Mouse (Mus musculus) central nervous system, embryonic 18 days (tissue): Measurements from ENCODE around the gene Prim1. TPM values are rescaled to one million over a fixed set of nuclear protein-coding genes. Genes with fewer than 3 reads are reported as not detected.

Experiments
- polyA plus RNA-seq: library from polyadenylated mRNA; depleted of rRNA; stranded (reverse); fragments of >200 nt; gene quantifications from 2 replicates; pipeline ENCODE4 v1.2.3, GENCODE M21; 2012; rRNA removed

The Prim1 gene
- polyA plus RNA-seq = 28.8 and 29.3 TPM in 2 replicates

DNA sequence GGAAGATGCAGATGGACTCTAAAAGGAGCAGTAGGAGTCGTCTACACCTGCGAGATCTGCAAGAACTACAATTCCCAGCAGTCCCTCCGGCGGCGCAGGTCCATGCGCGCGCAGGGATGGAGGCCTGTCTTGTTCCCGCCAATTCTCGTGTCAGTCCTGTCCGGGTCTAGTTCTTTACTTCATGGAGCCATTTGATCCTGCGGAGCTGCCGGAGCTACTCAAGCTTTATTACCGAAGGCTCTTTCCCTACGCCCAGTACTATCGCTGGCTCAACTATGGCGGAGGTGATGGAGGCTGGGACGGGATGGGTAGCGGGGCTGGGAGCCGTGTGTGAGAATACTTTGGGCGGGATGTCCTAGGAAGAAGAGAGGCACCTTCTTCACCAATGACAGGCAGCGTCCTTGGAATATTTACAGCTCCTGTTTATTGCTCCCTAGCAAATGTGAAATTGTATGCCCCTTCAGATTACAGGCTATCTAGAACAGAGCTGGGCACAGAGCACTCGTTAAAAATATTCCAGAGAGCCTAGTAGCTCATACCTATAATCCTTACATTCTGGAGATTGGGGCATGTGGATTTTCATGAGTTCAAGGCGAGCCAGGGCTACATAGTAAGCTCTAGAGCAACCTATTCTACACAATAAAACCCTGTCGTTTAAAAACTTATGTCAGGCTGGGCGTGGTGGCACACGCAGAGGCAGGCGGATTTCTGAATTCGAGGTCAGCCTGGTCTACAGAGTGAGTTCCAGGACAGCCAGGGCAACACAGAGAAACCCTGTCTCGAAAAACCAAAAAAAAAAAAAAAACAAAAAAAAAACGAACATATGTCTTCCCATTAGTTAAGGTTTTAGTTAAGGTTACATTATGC, at the start of gene Prim1:
Gene Prim1 (plus strand): TSS at position 101 of the 867 bp plus-strand sequence.

DNA sequence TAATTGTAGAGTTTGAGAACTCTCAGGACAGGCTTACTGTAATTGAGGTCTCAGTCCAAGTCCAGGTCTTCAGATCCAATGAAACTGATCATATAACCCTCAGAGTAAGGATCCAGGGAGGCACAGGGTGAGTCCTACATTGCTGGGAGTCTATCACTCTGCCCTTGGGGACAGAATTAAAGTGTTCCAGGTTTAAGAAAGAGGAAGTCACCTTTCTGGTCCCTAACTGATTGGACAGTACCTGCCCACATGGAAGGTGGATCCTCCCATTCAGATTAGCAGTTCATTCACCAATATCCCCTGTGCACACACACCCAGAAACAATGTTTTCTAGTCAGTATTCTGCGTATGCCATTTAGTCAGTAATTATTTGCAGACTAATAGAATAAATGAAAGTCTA, 7.5 kb upstream of the Prim1 start, which contains the start of gene Hsd17b6:
Gene Hsd17b6 (minus strand): TSS at position 166 of the 400 bp plus-strand sequence.

DNA sequence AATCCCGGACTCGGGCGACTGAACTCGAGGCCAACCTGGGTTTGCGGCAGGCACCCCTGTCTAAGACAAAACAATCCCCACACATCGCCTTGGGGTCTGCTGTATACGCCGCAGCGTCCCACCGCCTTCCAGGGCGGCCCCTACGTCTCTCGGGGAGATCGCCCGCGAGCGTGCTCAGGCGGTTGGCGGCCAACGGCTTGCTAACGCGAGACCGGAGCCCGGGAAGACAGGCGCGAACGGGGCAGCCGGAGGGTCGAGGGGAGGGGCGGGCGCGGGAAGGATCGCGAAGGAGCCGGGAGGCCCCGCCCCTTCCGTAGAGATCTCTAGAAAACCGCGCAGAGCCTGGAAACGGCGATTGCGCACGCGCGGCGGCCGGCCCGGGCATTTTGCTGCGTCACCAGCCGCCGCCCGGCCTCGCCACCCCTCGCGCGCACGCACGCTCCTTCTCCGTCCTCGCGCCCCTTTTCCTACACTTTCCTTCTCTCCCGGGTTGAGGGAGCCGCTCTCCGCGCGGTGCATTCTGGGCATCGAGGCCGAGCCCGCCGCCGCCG, 43.7 kb downstream of the Prim1 start, which contains the start of gene Ptges3:
Gene Ptges3 (plus strand): TSS at position 354 of the 551 bp plus-strand sequence.

Other genes with a start within 250 kb of the Prim1 start
- gene Rdh9, start 238.8 kb upstream of the Prim1 start, polyA plus RNA-seq = 0.61 TPM in 1 of 2 replicates, not detected in the other
- gene Rdh16, start 214.0 kb upstream of the Prim1 start, polyA plus RNA-seq = 0.03 and 0.05 TPM in 2 replicates
- gene Rdh19, start 165.2 kb upstream of the Prim1 start, polyA plus RNA-seq = not detected in 2 replicates
- not detected in 2 replicates for gene Rdh16f2, start 148.7 kb upstream of the Prim1 start, polyA plus RNA-seq
- not detected in 2 replicates for gene Rdh7, start 126.4 kb upstream of the Prim1 start, polyA plus RNA-seq
- not detected in 2 replicates for gene Sdr9c7, start 116.7 kb upstream of the Prim1 start, polyA plus RNA-seq
- gene Hsd17b6, start 7.6 kb upstream of the Prim1 start, polyA plus RNA-seq = not detected in 2 replicates
- gene Naca, start 20.4 kb downstream of the Prim1 start, polyA plus RNA-seq = 338 and 351 TPM in 2 replicates
- 78.8 and 81.9 TPM in 2 replicates for gene Ptges3, start 43.8 kb downstream of the Prim1 start, polyA plus RNA-seq
- 1,417 and 1,472 TPM in 2 replicates for gene Atp5b, start 68.1 kb downstream of the Prim1 start, polyA plus RNA-seq
- gene Baz2a, start 76.4 kb downstream of the Prim1 start, polyA plus RNA-seq = 23.7 and 23.9 TPM in 2 replicates
- 15.2 and 16.2 TPM in 2 replicates for gene Rbms2, start 165.1 kb downstream of the Prim1 start, polyA plus RNA-seq
- gene Gls2, start 179.3 kb downstream of the Prim1 start, polyA plus RNA-seq = 4.4 and 4.9 TPM in 2 replicates
- gene Spryd4, start 196.6 kb downstream of the Prim1 start, polyA plus RNA-seq = 13.7 and 13.9 TPM in 2 replicates
- gene Mip, start 210.7 kb downstream of the Prim1 start, polyA plus RNA-seq = 0.05 and 0.11 TPM in 2 replicates
- gene Timeless, start 216.9 kb downstream of the Prim1 start, polyA plus RNA-seq = 8.5 and 8.8 TPM in 2 replicates
- gene Apon, start 238.9 kb downstream of the Prim1 start, polyA plus RNA-seq = 0.12 TPM in 2 replicates